20 mouse cellular contexts compared by ENCODE assay signal in genomic region chr9:55296221-55296620, GRCm38 (mm10). TPM values are rescaled to one million over a fixed set of nuclear protein-coding genes. Genes with fewer than 3 reads are reported as not detected.
DNase-seq lines count a peak whose midpoint lies in the region; ATAC-seq and TF ChIP-seq lines count a peak whose summit lies in the region.
"Had no signal": no experiment of that assay in that cellular context is flagged by ENCODE, and none has a peak within 500 bp of the region (broad histone marks: within the 10 kb centered on the region; RNA-seq: fewer than 3 reads in every experiment).

No protein-coding gene starts in this region.

- whole genome bisulfite sequencing in heart, embryonic 10.5 days = 76% methylated on average over 2 of the region's 2 CpGs
- WGBS in embryonic facial prominence, embryonic 14.5 days = 65% methylated on average over 2 of the region's 2 CpGs
- WGBS in stomach, postnatal 0 days = 46% methylated on average over 2 of the region's 2 CpGs

- H3K9ac ChIP-seq in embryonic facial prominence, embryonic 14.5 days (ENCODE audit: low read depth, low read length) = no peak overlapping the region
- no peak overlapping the region for H3K9ac ChIP-seq in stomach, postnatal 0 days (ENCODE audit: low read length)
- H3K9ac ChIP-seq: heart, embryonic 13.5 days; limb, embryonic 15.5 days; lung, embryonic 15.5 days; midbrain, embryonic 13.5 days had no signal

- H3K27ac ChIP-seq in heart, embryonic 10.5 days = no peak overlapping the region
- no peak overlapping the region for H3K27ac ChIP-seq in embryonic facial prominence, embryonic 14.5 days (replicated peaks; ENCODE audit: low read depth, low read length)
- no peak overlapping the region for H3K27ac ChIP-seq in stomach, postnatal 0 days (replicated peaks)
- H3K27ac ChIP-seq: heart, embryonic 13.5 days; hindbrain, postnatal 0 days; limb, embryonic 15.5 days; lung, embryonic 15.5 days; midbrain, embryonic 13.5 days had no signal

- peak; percentile 41; the same call in 1 of the 2 replicates for ATAC-seq in embryonic facial prominence, embryonic 14.5 days (ENCODE audit: low read depth)
- ATAC-seq in stomach, postnatal 0 days (ENCODE audit: low FRiP score, low TSS enrichment) = peak; percentile 69; the same call in 1 of the 2 replicates
- no peak for ATAC-seq in erythroid progenitor cell, adult 5-6 weeks (replicated peaks; ENCODE audit: low FRiP score, poor library complexity, severe bottlenecking)
- ATAC-seq: hindbrain, postnatal 0 days; midbrain, embryonic 13.5 days had no signal

- no peak overlapping the region for H3K4me2 ChIP-seq in embryonic facial prominence, embryonic 14.5 days (ENCODE audit: low read depth, low read length)
- H3K4me2 ChIP-seq in stomach, postnatal 0 days (replicated peaks; ENCODE audit: low read depth) = no peak overlapping the region
- H3K4me2 ChIP-seq: heart, embryonic 13.5 days; limb, embryonic 15.5 days; lung, embryonic 15.5 days; midbrain, embryonic 13.5 days had no signal

- H3K4me1 ChIP-seq in heart, embryonic 10.5 days = no peaks in the 10 kb centered on the region
- H3K4me1 ChIP-seq in embryonic facial prominence, embryonic 14.5 days (ENCODE audit: control insufficient read depth, insufficient read depth, low read length) = no peaks in the 10 kb centered on the region
- H3K4me1 ChIP-seq in stomach, postnatal 0 days (replicated peaks; ENCODE audit: control insufficient read depth, insufficient read depth) = no peaks in the 10 kb centered on the region
- H3K4me1 ChIP-seq: heart, embryonic 13.5 days; limb, embryonic 15.5 days; lung, embryonic 15.5 days; midbrain, embryonic 13.5 days had no signal

- H3K9me3 ChIP-seq in heart, embryonic 10.5 days = no peaks in the 10 kb centered on the region
- no peaks in the 10 kb centered on the region for H3K9me3 ChIP-seq in embryonic facial prominence, embryonic 14.5 days (ENCODE audit: control insufficient read depth, low read length)
- no peaks in the 10 kb centered on the region for H3K9me3 ChIP-seq in stomach, postnatal 0 days (ENCODE audit: control insufficient read depth, low read length)
- H3K9me3 ChIP-seq: G1E; heart, embryonic 13.5 days; limb, embryonic 15.5 days; lung, embryonic 15.5 days; midbrain, embryonic 13.5 days had no signal

- TF ChIP-seq EP300 in stomach, postnatal 0 days (optimal IDR thresholded peaks at IDR 0.05) = no peak

- H3K4me3 ChIP-seq in heart, embryonic 10.5 days = no peak overlapping the region
- no peak overlapping the region for H3K4me3 ChIP-seq in embryonic facial prominence, embryonic 14.5 days (ENCODE audit: low read depth, low read length)
- no peak overlapping the region for H3K4me3 ChIP-seq in stomach, postnatal 0 days (ENCODE audit: low read depth, low read length)
- H3K4me3 ChIP-seq: heart, embryonic 13.5 days; limb, embryonic 15.5 days; lung, embryonic 15.5 days; midbrain, embryonic 13.5 days; myocyte had no signal

- peak; percentile 77 for DNase-seq in heart, adult 11 months
- DNase-seq in heart, embryonic 10.5 days (ENCODE audit: low spot score) = no peak
- DNase-seq in lung, postnatal 25 days (ENCODE audit: low spot score) = peak; percentile 37
- no peak for DNase-seq in lung, postnatal 14 days
- DNase-seq in embryonic facial prominence, embryonic 14.5 days (ENCODE audit: low spot score) = peak; percentile 16
- DNase-seq in stomach, postnatal 0 days (ENCODE audit: low spot score) = no peak
- no peak for DNase-seq in left cerebral cortex, postnatal 10 days (ENCODE audit: extremely low spot score in 1 of 2, low spot score in 2 of 2)
- DNase-seq: cerebellum, adult 2 months; gastrocnemius, postnatal 36 days; heart, postnatal 4 days; kidney, postnatal 14 days; layer of hippocampus, adult 9-11 months had no signal

- intact Hi-C loops in left cerebral cortex, postnatal 10 days (cut with DNase I) = no loop called here

- no peak for TF ChIP-seq CTCF in stomach, postnatal 0 days (IDR thresholded peaks at IDR 0.05; ENCODE audit: low read depth)

- no peaks in the 10 kb centered on the region for H3K36me3 ChIP-seq in heart, embryonic 10.5 days
- H3K36me3 ChIP-seq in embryonic facial prominence, embryonic 14.5 days (ENCODE audit: control insufficient read depth, insufficient read depth, low read length) = no peaks in the 10 kb centered on the region
- no peaks in the 10 kb centered on the region for H3K36me3 ChIP-seq in stomach, postnatal 0 days (ENCODE audit: control insufficient read depth, insufficient read depth, low read length)
- H3K36me3 ChIP-seq: G1E; heart, embryonic 13.5 days; limb, embryonic 15.5 days; lung, embryonic 15.5 days; midbrain, embryonic 13.5 days had no signal

- H3K27me3 ChIP-seq in heart, embryonic 10.5 days (ENCODE audit: insufficient read depth, poor library complexity, severe bottlenecking) = 0 out of 2 replicates have a peak, but pooled peaks cover 5% of the 10 kb centered on the region
- H3K27me3 ChIP-seq in embryonic facial prominence, embryonic 14.5 days (replicated peaks; ENCODE audit: control insufficient read depth, insufficient read depth, low read length) = no peaks in the 10 kb centered on the region
- H3K27me3 ChIP-seq in stomach, postnatal 0 days (ENCODE audit: control insufficient read depth, insufficient read depth, low read length) = no peaks in the 10 kb centered on the region
- H3K27me3 ChIP-seq: heart, embryonic 13.5 days; limb, embryonic 15.5 days; lung, embryonic 15.5 days; midbrain, embryonic 13.5 days had no signal

RNA-seq across cellular contexts. Expression of gene Nrg4, which starts 30.4 kb away (rescaled TPM):
- polyA plus RNA-seq in heart, embryonic 10.5 days (2016; fragmentation: Nextera tagmentation; extraction: Ambion mirVana) = 1.3 and 1.4 TPM in 2 replicates
- 1.0 and 1.2 TPM in 2 replicates for polyA plus RNA-seq in embryonic facial prominence, embryonic 14.5 days (2014; fragmentation: Nextera tagmentation; extraction: Ambion mirVana)
- 1.1 and 1.6 TPM in 2 replicates for polyA plus RNA-seq in stomach, postnatal 0 days (2015; fragmentation: Nextera tagmentation; extraction: Ambion mirVana)
- 1 to 10 TPM in 1 of 2 experiments, under 1 TPM in 1; 0.30 to 1.5 TPM for total RNA-seq in left cerebral cortex, postnatal 10 days (2021)
- total RNA-seq in erythroid progenitor cell, adult 5-6 weeks (2015; ENCODE audit: low replicate concordance) = 1.7 and 3.6 TPM in 2 replicates
- 2.3 and 2.7 TPM in 2 replicates for total RNA-seq in erythroid progenitor cell, adult 5-6 weeks (2017; ENCODE audit: low replicate concordance)
- polyA plus RNA-seq: G1E had no signal

RNA-seq across cellular contexts. Expression of gene Tmem266, which starts 30.5 kb away (rescaled TPM):
- 0.11 and 0.13 TPM in 2 replicates for polyA plus RNA-seq in heart, embryonic 10.5 days (2016; fragmentation: Nextera tagmentation; extraction: Ambion mirVana)
- 0.22 and 0.38 TPM in 2 replicates for polyA plus RNA-seq in embryonic facial prominence, embryonic 14.5 days (2014; fragmentation: Nextera tagmentation; extraction: Ambion mirVana)
- polyA plus RNA-seq in stomach, postnatal 0 days (2015; fragmentation: Nextera tagmentation; extraction: Ambion mirVana) = 0.51 and 0.62 TPM in 2 replicates
- 10 to 100 TPM; 13.4 to 13.6 TPM for total RNA-seq in left cerebral cortex, postnatal 10 days (2021)
- total RNA-seq in erythroid progenitor cell, adult 5-6 weeks (2015; ENCODE audit: low replicate concordance) = not detected in 2 replicates
- total RNA-seq in erythroid progenitor cell, adult 5-6 weeks (2017; ENCODE audit: low replicate concordance) = not detected in 2 replicates
- polyA plus RNA-seq: myocyte had no signal

Comparison
In these comparisons a context has a peak if more than half of its experiments do, and no peak if none do; other contexts are left out.
1. DNase-seq: peak in heart, adult 11 months (single experiment), lung, postnatal 25 days (single experiment) and embryonic facial prominence, embryonic 14.5 days (single experiment); none in heart, embryonic 10.5 days (single experiment), lung, postnatal 14 days (single experiment), stomach, postnatal 0 days (single experiment) and left cerebral cortex, postnatal 10 days (0 of 2).